ENCODE assay signal across 8 mouse cellular contexts in genomic region chr4:156109570-156110331, GRCm38 (mm10). TPM values are rescaled to one million over a fixed set of nuclear protein-coding genes. Genes with fewer than 3 reads are reported as not detected.
DNase-seq lines count a peak whose midpoint lies in the region; ATAC-seq and TF ChIP-seq lines count a peak whose summit lies in the region.

9430015G10Rik (plus strand) TSS chr4:156109982.

- no peaks in the 10 kb centered on the region; the same call in 1 of the 2 replicates for H3K4me1 ChIP-seq in bone marrow, adult 2 months (ENCODE audit: control insufficient read depth, insufficient read depth, low read length)
- H3K4me1 ChIP-seq in embryonic facial prominence, embryonic 15.5 days, result peaks cover 17% of the 10 kb centered on the region
- peaks cover 8% of the 10 kb centered on the region for H3K4me1 ChIP-seq in limb, embryonic 14.5 days (ENCODE audit: control insufficient read depth, insufficient read depth, low read length)
- H3K4me1 ChIP-seq in midbrain, postnatal 0 days (ENCODE audit: insufficient read depth, low read length), result peaks cover 7% of the 10 kb centered on the region; the same call in 1 of the 2 replicates

- H3K27ac ChIP-seq in bone marrow, adult 2 months (ENCODE audit: control insufficient read depth, insufficient read depth, low read depth, low read length, poor library complexity), result peak within 1 kb of the TSS; percentile 83
- H3K27ac ChIP-seq in embryonic facial prominence, embryonic 15.5 days (replicated peaks), result peak within 1 kb of the TSS; percentile 93
- H3K27ac ChIP-seq in limb, embryonic 14.5 days (replicated peaks; ENCODE audit: low read depth, low read length), result peak within 1 kb of the TSS; percentile 89
- H3K27ac ChIP-seq in midbrain, postnatal 0 days (ENCODE audit: low read depth, low read length), result peak within 1 kb of the TSS; percentile 84

- DNase-seq in 416B (ENCODE audit: low read depth), result peak; percentile 99
- DNase-seq in heart, adult 8-10 months (ENCODE audit: low spot score), result peak; percentile 98
- DNase-seq in kidney, adult 9 months, result peak; percentile 99
- peak; percentile 99 for DNase-seq in limb, embryonic 14.5 days (ENCODE audit: low spot score)
- peak; percentile 100 for DNase-seq in midbrain, postnatal 0 days (ENCODE audit: low spot score)
- DNase-seq in spleen, postnatal 14 days (ENCODE audit: low spot score in 2 of 2), result peak; percentile 94 to 96

- H3K9me3 ChIP-seq in embryonic facial prominence, embryonic 15.5 days (replicated peaks), result no peaks in the 10 kb centered on the region
- no peaks in the 10 kb centered on the region for H3K9me3 ChIP-seq in limb, embryonic 14.5 days (ENCODE audit: control insufficient read depth, low read length)
- no peaks in the 10 kb centered on the region for H3K9me3 ChIP-seq in midbrain, postnatal 0 days (ENCODE audit: low read length)

- peak within 1 kb of the TSS; percentile 86 for H3K4me3 ChIP-seq in bone marrow, adult 2 months (replicated peaks; ENCODE audit: control insufficient read depth, low read depth, low read length)
- peak within 1 kb of the TSS; percentile 84 for H3K4me3 ChIP-seq in embryonic facial prominence, embryonic 15.5 days (replicated peaks)
- H3K4me3 ChIP-seq in limb, embryonic 14.5 days (replicated peaks; ENCODE audit: low read length), result peak within 1 kb of the TSS; percentile 80
- H3K4me3 ChIP-seq in midbrain, postnatal 0 days (ENCODE audit: low read depth, low read length), result peak within 1 kb of the TSS; percentile 70

- ATAC-seq in embryonic facial prominence, embryonic 15.5 days (ENCODE audit: insufficient number of reproducible peaks, low FRiP score, low TSS enrichment, low read depth), result peak; percentile 97
- ATAC-seq in limb, embryonic 14.5 days (ENCODE audit: low FRiP score, low read depth), result peak; percentile 96
- ATAC-seq in midbrain, postnatal 0 days (ENCODE audit: low FRiP score), result peak; percentile 98

- peak within 1 kb of the TSS; percentile 65 for H3K4me2 ChIP-seq in embryonic facial prominence, embryonic 15.5 days (replicated peaks)
- H3K4me2 ChIP-seq in limb, embryonic 14.5 days (replicated peaks; ENCODE audit: low read depth, low read length, severe bottlenecking), result peak within 1 kb of the TSS; percentile 53
- H3K4me2 ChIP-seq in midbrain, postnatal 0 days (ENCODE audit: low read depth, low read length, poor library complexity, severe bottlenecking), result peak within 1 kb of the TSS; percentile 49

- H3K27me3 ChIP-seq in embryonic facial prominence, embryonic 15.5 days, result no peaks in the 10 kb centered on the region
- H3K27me3 ChIP-seq in limb, embryonic 14.5 days (ENCODE audit: control insufficient read depth, insufficient read depth, low read length), result no peaks in the 10 kb centered on the region
- H3K27me3 ChIP-seq in midbrain, postnatal 0 days (ENCODE audit: insufficient read depth, low read length), result no peaks in the 10 kb centered on the region

- 0 out of 2 replicates have a peak, but pooled peaks cover 3% of the 10 kb centered on the region for H3K36me3 ChIP-seq in embryonic facial prominence, embryonic 15.5 days
- H3K36me3 ChIP-seq in limb, embryonic 14.5 days (ENCODE audit: control insufficient read depth, insufficient read depth, low read length), result 0 out of 2 replicates have a peak, but pooled peaks cover 6% of the 10 kb centered on the region
- no peaks in the 10 kb centered on the region for H3K36me3 ChIP-seq in midbrain, postnatal 0 days (ENCODE audit: insufficient read depth, low read length)

- TF ChIP-seq POLR2A in bone marrow, adult 2 months (IDR thresholded peaks at IDR 0.05; ENCODE audit: borderline replicate concordance, control insufficient read depth, low read depth, low read length), result peak; percentile 73; the same call in 1 of the 2 replicates
- TF ChIP-seq POLR2A in limb, embryonic 14.5 days (IDR thresholded peaks at IDR 0.05; ENCODE audit: borderline replicate concordance, extremely low read depth, insufficient read depth, insufficient read length), result peak; percentile 88; the same call in 1 of the 2 replicates

- under 1% methylated on average over 60 of the region's 60 CpGs for WGBS in bone marrow, adult 2 months
- under 1% methylated on average over 60 of the region's 60 CpGs for WGBS in embryonic facial prominence, embryonic 15.5 days
- under 1% methylated on average over 58 of the region's 60 CpGs for whole genome bisulfite sequencing in limb, embryonic 14.5 days
- under 1% methylated on average over 57 of the region's 60 CpGs for WGBS in midbrain, postnatal 0 days

- peak within 1 kb of the TSS; percentile 86 for H3K9ac ChIP-seq in embryonic facial prominence, embryonic 15.5 days
- H3K9ac ChIP-seq in limb, embryonic 14.5 days (ENCODE audit: low read depth, low read length, severe bottlenecking), result peak within 1 kb of the TSS; percentile 89
- peak within 1 kb of the TSS; percentile 61 for H3K9ac ChIP-seq in midbrain, postnatal 0 days (replicated peaks; ENCODE audit: low read length, poor library complexity, severe bottlenecking)

- no peak for TF ChIP-seq CTCF in bone marrow, adult 2 months (IDR thresholded peaks at IDR 0.05; ENCODE audit: control insufficient read depth, insufficient read depth, low read length)
- peak; percentile 57 for TF ChIP-seq CTCF in midbrain, postnatal 0 days (IDR thresholded peaks at IDR 0.05)

RNA-seq across cellular contexts. Expression of gene 9430015G10Rik, which starts in this region (rescaled TPM):
- polyA plus RNA-seq in bone marrow, adult 2 months (2011; ENCODE audit: insufficient read depth, insufficient read length, low replicate concordance, missing spikeins), result 18.8 and 30.8 TPM in 2 replicates
- 32.8 and 33.5 TPM in 2 replicates for polyA plus RNA-seq in embryonic facial prominence, embryonic 15.5 days (2015; fragmentation: Nextera tagmentation; extraction: Ambion mirVana)
- 1 to 10 TPM; 2.1 to 3.3 (median 2.3) TPM for total RNA-seq in heart, adult 8-10 months (2022)
- 74.5 and 92.4 TPM in 2 replicates for polyA plus RNA-seq in limb, embryonic 14.5 days (2012; rRNA removed)
- polyA plus RNA-seq in limb, embryonic 14.5 days (2014; fragmentation: Nextera tagmentation; extraction: Ambion mirVana), result 34.4 and 38.3 TPM in 2 replicates
- 28.1 and 31.1 TPM in 2 replicates for total RNA-seq in midbrain, postnatal 0 days (2014; rRNA removed)
- polyA plus RNA-seq in midbrain, postnatal 0 days (2015; fragmentation: Nextera tagmentation; extraction: Ambion mirVana), result 22.1 and 25.2 TPM in 2 replicates

Comparison
In these comparisons a context has a peak if more than half of its experiments do, and no peak if none do; other contexts are left out.
1. Peak in every context shown above with its lines: DNase-seq, ATAC-seq, H3K4me3 ChIP-seq and H3K27ac ChIP-seq.